Mouse (Mus musculus): ENCODE measurements around the gene Ehd1. TPM values are rescaled to one million over a fixed set of nuclear protein-coding genes. Genes with fewer than 3 reads are reported as not detected.
A peak's percentile ranks its signal among the peaks of the same experiment; 100 is the strongest.
"Not testable (repeated sequence)": the region's sequence is repeated elsewhere in the genome, so short reads cannot be mapped to it uniquely, and the experiment has no call there.

The Ehd1 gene
- total RNA-seq, 1 experiment from 2014 or later, result 16.8 TPM

GRCm38 (mm10) chr19:6296551-6297210 is 20.2 kb downstream of the Ehd1 start:
- no peak for ATAC-seq (replicated peaks; ENCODE audit: low read depth, poor library complexity, severe bottlenecking)

GRCm38 (mm10) chr19:6297641-6298040 is 21.1 kb downstream of the Ehd1 start:
- ATAC-seq (replicated peaks; ENCODE audit: low read depth, poor library complexity, severe bottlenecking), result peak; percentile 76

- no peak for ATAC-seq (replicated peaks; ENCODE audit: low read depth, poor library complexity, severe bottlenecking)
Measured at GRCm38 (mm10) chr19:6299003-6299402, 22.5 kb downstream of the Ehd1 start.

- ATAC-seq (replicated peaks; ENCODE audit: low read depth, poor library complexity, severe bottlenecking), result peak; percentile 34
Measured at GRCm38 (mm10) chr19:6299450-6300267, 23.1 kb downstream of the Ehd1 start.

- ATAC-seq (replicated peaks; ENCODE audit: low read depth, poor library complexity, severe bottlenecking), result no peak
Measured at GRCm38 (mm10) chr19:6300402-6300841, 23.9 kb downstream of the Ehd1 start.

- ATAC-seq (replicated peaks; ENCODE audit: low read depth, poor library complexity, severe bottlenecking), result no peak
Measured at GRCm38 (mm10) chr19:6302114-6302513, 25.6 kb downstream of the Ehd1 start.

GRCm38 (mm10) chr19:6302522-6302921 is 26.0 kb downstream of the Ehd1 start:
- peak; percentile 8; the same call in 1 of the 2 replicates for ATAC-seq (replicated peaks; ENCODE audit: low read depth, poor library complexity, severe bottlenecking)

- no peak for ATAC-seq (replicated peaks; ENCODE audit: low read depth, poor library complexity, severe bottlenecking)
Measured at GRCm38 (mm10) chr19:6303831-6304230, 27.3 kb downstream of the Ehd1 start.

- peak; percentile 58 for ATAC-seq (replicated peaks; ENCODE audit: low read depth, poor library complexity, severe bottlenecking)
Measured at GRCm38 (mm10) chr19:6304787-6305516, 28.4 kb downstream of the Ehd1 start.

GRCm38 (mm10) chr19:6305517-6306115 is 29.1 kb downstream of the Ehd1 start:
- ATAC-seq (replicated peaks; ENCODE audit: low read depth, poor library complexity, severe bottlenecking), result no peak

- peak; percentile 52 for ATAC-seq (replicated peaks; ENCODE audit: low read depth, poor library complexity, severe bottlenecking)
Measured at GRCm38 (mm10) chr19:6306137-6306551, 29.6 kb downstream of the Ehd1 start, which contains the start of gene Cdc42bpg. Gene Cdc42bpg (plus strand): TSS chr19:6306456.

GRCm38 (mm10) chr19:6306586-6306985 is 30.1 kb downstream of the Ehd1 start:
- peak; percentile 68 for ATAC-seq (replicated peaks; ENCODE audit: low read depth, poor library complexity, severe bottlenecking)

GRCm38 (mm10) chr19:6307733-6308531 is 31.4 kb downstream of the Ehd1 start:
- no peak for ATAC-seq (replicated peaks; ENCODE audit: low read depth, poor library complexity, severe bottlenecking)

- no peak for ATAC-seq (replicated peaks; ENCODE audit: low read depth, poor library complexity, severe bottlenecking)
Measured at GRCm38 (mm10) chr19:6310181-6310580, 33.7 kb downstream of the Ehd1 start.

GRCm38 (mm10) chr19:6311783-6312182 is 35.3 kb downstream of the Ehd1 start:
- not testable (repeated sequence) for ATAC-seq (replicated peaks; ENCODE audit: low read depth, poor library complexity, severe bottlenecking)

GRCm38 (mm10) chr19:6313796-6314195 is 37.3 kb downstream of the Ehd1 start:
- no peak for ATAC-seq (replicated peaks; ENCODE audit: low read depth, poor library complexity, severe bottlenecking)

GRCm38 (mm10) chr19:6314513-6314912 is 38.0 kb downstream of the Ehd1 start:
- ATAC-seq (replicated peaks; ENCODE audit: low read depth, poor library complexity, severe bottlenecking), result no peak

- no peak for ATAC-seq (replicated peaks; ENCODE audit: low read depth, poor library complexity, severe bottlenecking)
Measured at GRCm38 (mm10) chr19:6315573-6315972, 39.0 kb downstream of the Ehd1 start.

- ATAC-seq (replicated peaks; ENCODE audit: low read depth, poor library complexity, severe bottlenecking), result no peak
Measured at GRCm38 (mm10) chr19:6318145-6318544, 41.6 kb downstream of the Ehd1 start.

All from common myeloid progenitor, adult 5-6 weeks (primary cell).